Mouse (Mus musculus) spleen, postnatal 0 days (tissue): Measurements from ENCODE around the gene Ubxn11. TPM values are rescaled to one million over a fixed set of nuclear protein-coding genes. Genes with fewer than 3 reads are reported as not detected.

ENCODE experiments used
- polyA plus RNA-seq: library from polyadenylated mRNA; unstranded; fragments of >200 nt; fragmentation: Nextera tagmentation; extraction: Ambion mirVana; gene quantifications from 2 replicates; pipeline ENCODE4 v1.2.1, GENCODE M21; 2015

Ubxn11 gene
- polyA plus RNA-seq = 3.3 and 4.5 TPM in 2 replicates

GRCm38 (mm10) chr4:134101979-134102741 is at the start of gene Ubxn11:
Gene Ubxn11, plus strand, starts transcription at chr4:134102570.

DNA sequence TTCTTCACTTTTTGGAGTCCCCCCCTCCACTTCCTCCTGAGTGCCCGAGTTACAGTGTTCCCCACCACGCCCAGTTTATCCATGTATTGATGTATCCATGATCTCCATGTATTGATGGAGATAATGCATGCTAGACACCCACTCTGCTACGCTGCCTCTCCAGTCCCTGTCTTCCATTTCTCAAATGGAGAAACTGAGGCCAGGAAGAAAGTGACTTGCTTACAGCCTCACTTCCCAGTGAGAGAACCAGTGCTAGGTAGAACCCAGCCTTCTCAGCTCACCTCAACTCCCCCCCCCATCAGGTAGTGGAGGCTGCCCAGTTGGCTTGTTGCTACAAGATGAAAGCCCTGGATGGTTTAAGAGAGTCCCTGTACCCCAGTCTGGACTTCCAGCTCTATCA is 48.8 kb upstream of the Ubxn11 start, which contains the start of gene Zfp683:
Zfp683 (plus strand) TSS at position 301 of the 400 bp plus-strand sequence.

GRCm38 (mm10) chr4:134060135-134060865 is 42.1 kb upstream of the Ubxn11 start, which contains the start of gene Crybg2:
Gene Crybg2, plus strand, starts transcription at chr4:134060815.

GRCm38 (mm10) chr4:134094923-134095547 is 7.3 kb upstream of the Ubxn11 start, which contains the start of gene Cd52:
Gene Cd52, minus strand, starts transcription at chr4:134095082.

GRCm38 (mm10) chr4:134128221-134128982 is 26.0 kb downstream of the Ubxn11 start, which contains the start of gene Sh3bgrl3:
Gene Sh3bgrl3, minus strand, starts transcription at chr4:134128789.

Other genes starting within 250 kb of the Ubxn11 start
- 78.2 and 78.6 TPM in 2 replicates for gene Rps6ka1, start 214.8 kb upstream of the Ubxn11 start, polyA plus RNA-seq
- 1,054 and 1,194 TPM in 2 replicates for gene Hmgn2, start 133.9 kb upstream of the Ubxn11 start, polyA plus RNA-seq
- gene Dhdds, start 101.7 kb upstream of the Ubxn11 start, polyA plus RNA-seq = 17.5 and 18.5 TPM in 2 replicates
- 1.3 and 2.2 TPM in 2 replicates for gene Lin28a, start 83.7 kb upstream of the Ubxn11 start, polyA plus RNA-seq
- gene Zfp683, start 48.7 kb upstream of the Ubxn11 start, polyA plus RNA-seq = 0.08 and 0.15 TPM in 2 replicates
- 1.9 TPM in 2 replicates for gene Crybg2, start 41.8 kb upstream of the Ubxn11 start, polyA plus RNA-seq
- 274 and 378 TPM in 2 replicates for gene Cd52, start 7.5 kb upstream of the Ubxn11 start, polyA plus RNA-seq
- 386 and 481 TPM in 2 replicates for gene Sh3bgrl3, start 26.2 kb downstream of the Ubxn11 start, polyA plus RNA-seq
- 113 and 118 TPM in 2 replicates for gene Cep85, start 84.5 kb downstream of the Ubxn11 start, polyA plus RNA-seq
- not detected in 2 replicates for gene Gm7534, start 100.4 kb downstream of the Ubxn11 start, polyA plus RNA-seq
- gene Catsper4, start 124.8 kb downstream of the Ubxn11 start, polyA plus RNA-seq = not detected in 2 replicates
- 0.16 TPM in 2 replicates for gene Cnksr1, start 135.8 kb downstream of the Ubxn11 start, polyA plus RNA-seq
- 0.17 and 0.51 TPM in 2 replicates for gene E130218I03Rik, start 141.1 kb downstream of the Ubxn11 start, polyA plus RNA-seq
- gene Zfp593, start 143.0 kb downstream of the Ubxn11 start, polyA plus RNA-seq = 12.5 and 13.6 TPM in 2 replicates
- gene Gm30191, start 144.4 kb downstream of the Ubxn11 start, polyA plus RNA-seq = not detected in 2 replicates
- gene Grrp1, start 151.5 kb downstream of the Ubxn11 start, polyA plus RNA-seq = 8.5 and 9.0 TPM in 2 replicates
- gene Pdik1l, start 185.3 kb downstream of the Ubxn11 start, polyA plus RNA-seq = 14.1 and 15.3 TPM in 2 replicates
- 0.41 and 0.76 TPM in 2 replicates for gene Trim63, start 212.6 kb downstream of the Ubxn11 start, polyA plus RNA-seq
- 0.57 and 0.70 TPM in 2 replicates for gene Slc30a2, start 240.6 kb downstream of the Ubxn11 start, polyA plus RNA-seq